Mouse (Mus musculus) CH12F3 (cell line): ENCODE results near the gene Sh3d21.

Source experiments
- in situ Hi-C: fragments of 300-500 bp; cut with MboI; formaldehyde crosslinking; loops from 2 replicates; pipeline ENCODE4 v1.14.3; 2020; ENCODE audit warnings: low sequenced_read_pairs

The Sh3d21 gene

DNA sequence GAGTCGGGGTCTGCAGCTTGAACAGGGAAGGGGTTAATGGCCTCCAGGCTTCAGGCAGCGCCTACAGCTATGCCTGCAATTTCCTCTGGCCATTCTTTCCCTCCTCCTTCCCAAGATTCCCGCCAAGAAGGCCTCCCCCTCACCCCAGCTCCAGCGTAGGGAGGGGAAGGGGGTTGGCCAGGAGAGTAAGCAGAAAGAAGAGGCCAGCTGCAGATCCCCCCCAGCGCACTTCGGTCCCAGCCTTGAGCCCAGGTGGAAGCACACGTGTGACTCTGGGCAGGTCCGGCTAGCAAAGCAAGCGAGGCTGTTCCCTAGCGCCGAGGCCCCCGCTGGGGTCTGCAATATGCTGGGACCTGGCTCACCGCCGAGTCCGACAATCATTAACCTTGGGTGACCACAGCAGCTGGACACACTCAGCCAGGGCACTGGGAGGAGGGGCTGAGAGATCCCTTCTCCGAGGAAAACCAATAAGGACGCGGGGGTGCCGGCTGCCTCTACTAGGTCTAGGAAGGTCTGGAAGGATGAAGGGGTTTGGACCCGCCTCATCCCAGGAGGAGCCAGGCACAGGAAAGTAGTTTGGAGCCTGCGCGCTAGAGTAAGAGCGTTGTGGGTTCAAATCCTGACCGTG, 15.6 kb downstream of the Sh3d21 start, which contains the start of gene Eva1b:
Gene Eva1b (plus strand): TSS at position 212 of the 628 bp plus-strand sequence.
- in situ Hi-C loops = no loop called here

DNA sequence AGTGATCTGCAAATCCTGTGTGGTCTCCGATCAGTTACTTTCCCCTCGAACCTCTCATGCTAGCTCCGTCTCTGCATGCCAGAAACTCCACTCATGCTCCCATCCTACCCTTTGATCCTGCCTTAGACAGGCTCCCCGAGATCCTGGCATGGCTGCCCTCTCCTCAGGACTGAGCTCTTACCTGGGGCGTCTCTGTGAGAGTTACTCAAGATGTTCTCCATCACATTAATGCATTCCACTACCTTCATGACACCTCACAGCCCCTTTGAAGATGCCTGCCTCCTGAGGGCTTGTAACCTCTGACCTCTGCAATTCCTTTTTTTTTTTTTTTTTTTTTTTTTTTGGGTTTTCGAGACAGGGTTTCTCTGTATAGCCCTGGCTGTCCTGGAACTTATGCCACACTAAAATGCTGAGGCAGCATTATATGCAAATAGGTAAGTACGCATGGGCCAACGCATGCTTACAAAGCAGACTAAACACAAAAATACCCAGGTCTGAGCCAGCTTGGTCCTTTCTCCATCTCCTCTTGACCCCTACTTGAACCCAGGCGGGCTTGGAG, 16.2 kb downstream of the Sh3d21 start:
- in situ Hi-C loops = no loop called here

DNA sequence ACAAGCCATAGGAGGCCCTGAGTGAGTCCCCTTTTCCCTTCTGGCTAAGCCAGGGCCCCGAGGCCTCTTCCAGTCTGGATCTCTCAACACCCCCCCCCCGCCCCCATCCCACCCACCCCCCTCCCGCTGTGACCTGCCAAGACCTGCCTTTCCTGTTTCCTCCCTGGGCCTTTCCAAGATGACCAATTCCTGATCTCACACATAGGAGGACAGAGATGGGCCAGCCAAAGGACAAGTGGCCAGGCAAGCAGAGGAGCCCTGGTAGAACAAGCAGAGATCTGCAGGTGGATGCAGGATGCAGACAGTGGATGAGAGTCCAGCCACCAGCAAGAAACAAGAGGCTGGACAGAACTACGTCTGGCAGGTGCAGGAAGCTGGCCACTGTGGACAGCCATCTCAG, 17.9 kb downstream of the Sh3d21 start:
- in situ Hi-C loops = no loop called here

DNA sequence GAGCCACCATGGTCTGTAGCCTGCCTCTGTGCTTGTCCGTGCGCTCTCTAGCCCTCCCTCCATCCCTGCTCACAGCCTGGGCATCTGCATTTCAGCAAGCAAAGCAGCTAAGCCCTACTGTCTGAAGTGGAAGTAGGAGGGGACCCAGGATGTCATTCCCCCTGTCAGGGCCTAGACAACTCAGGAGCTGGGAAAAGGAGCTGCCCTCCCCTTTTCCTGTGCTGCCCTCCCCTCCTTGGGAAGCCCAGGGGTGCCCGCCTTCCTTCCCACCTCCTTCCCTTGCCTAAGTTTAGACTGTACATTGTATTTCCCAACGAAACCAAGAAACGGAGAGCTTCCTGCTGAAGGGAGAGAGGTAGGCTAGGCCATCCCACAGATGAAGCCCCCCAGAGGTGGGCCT, 22.3 kb downstream of the Sh3d21 start:
- in situ Hi-C loops = no loop called here

DNA sequence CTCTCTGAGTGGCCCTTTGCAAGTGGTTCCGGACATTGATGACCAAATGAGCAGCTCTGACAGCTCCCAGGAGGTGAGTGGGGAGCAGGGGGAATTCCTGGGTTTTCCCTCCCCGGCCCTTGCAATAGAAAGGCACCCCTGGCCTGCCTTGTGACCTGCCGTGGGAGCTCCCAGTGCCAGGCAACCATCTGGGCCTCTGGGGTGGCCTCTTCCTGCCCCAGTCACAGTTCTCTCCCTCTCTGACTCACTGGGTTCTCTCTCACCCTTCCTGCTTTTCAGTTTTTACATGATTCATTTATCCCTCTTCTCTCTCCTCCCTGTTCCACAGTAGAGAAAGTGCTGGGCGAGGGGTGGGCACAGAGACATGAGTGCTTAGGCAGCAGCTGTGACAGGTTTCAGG, 25.5 kb downstream of the Sh3d21 start:
- in situ Hi-C loops = no loop called here

DNA sequence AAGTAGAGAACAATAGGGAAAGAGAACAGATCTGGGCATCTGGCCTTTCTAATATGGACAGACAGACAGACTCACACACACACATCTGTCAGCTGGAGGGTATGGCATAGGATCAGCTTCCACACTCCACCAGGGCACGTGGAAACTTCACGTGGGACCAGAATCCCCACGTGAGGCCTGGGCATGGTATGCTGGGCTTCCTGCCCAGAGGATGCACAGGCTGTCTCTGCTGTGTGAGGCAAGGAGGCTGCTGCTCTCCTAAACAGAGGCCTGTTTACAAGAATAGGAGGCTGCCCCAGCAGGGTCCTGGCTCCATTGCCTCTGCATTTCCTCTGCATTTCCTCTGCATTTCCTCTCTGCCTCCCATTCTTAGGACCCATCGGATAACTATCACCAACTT, 28.7 kb downstream of the Sh3d21 start:
- in situ Hi-C loops = no loop called here

DNA sequence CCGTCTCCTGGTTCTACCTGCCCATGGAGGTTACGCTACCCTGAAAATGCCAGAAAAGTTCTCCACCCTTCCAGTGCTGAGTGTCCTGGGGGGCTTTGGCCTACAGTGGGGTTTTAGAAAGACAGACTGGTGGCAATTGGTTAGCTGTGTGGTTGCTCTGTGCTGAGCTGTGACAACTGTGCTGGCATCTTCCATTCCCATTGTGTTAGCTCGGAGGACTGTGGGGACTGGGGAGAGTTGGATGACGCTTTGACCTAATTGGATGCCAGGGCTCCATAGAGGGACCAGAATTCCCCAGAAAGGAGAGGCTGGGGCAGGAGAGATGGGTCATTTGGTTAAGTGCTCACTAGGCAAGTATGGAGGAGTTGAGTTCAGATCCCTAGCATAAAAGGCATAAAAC, 29.1 kb downstream of the Sh3d21 start:
- in situ Hi-C loops = no loop called here

DNA sequence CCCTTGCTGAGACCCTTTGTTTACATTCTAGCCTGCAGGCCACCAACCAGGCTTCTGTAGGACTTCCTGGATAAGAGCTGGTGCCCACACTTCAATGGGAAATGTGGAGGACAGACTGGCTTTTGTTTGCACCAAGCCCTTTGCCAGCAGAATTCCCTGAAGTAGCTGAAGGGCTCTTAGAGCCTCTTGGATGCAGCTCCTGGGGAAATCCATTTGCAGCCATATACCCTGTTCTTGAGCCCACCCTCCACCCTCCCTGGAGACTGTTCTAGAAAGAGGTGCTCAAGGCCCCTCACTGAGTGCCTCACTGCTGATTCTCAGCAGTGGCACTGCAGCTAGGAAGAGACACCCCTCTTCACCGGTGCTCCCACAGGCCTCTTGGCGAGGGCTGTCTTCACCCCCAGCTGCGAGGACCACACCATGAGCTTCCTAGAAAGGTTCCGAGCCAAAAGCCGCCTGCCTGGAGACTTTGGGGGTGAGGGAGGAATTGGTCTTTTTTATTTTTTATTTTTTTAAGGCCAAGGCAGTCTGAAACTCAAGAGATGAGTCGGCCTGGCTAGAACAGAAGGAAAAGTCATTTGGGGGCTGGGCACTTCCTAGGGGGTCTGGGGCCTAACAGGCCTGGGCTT, 30.5 kb downstream of the Sh3d21 start:
- in situ Hi-C loops = no loop called here

DNA sequence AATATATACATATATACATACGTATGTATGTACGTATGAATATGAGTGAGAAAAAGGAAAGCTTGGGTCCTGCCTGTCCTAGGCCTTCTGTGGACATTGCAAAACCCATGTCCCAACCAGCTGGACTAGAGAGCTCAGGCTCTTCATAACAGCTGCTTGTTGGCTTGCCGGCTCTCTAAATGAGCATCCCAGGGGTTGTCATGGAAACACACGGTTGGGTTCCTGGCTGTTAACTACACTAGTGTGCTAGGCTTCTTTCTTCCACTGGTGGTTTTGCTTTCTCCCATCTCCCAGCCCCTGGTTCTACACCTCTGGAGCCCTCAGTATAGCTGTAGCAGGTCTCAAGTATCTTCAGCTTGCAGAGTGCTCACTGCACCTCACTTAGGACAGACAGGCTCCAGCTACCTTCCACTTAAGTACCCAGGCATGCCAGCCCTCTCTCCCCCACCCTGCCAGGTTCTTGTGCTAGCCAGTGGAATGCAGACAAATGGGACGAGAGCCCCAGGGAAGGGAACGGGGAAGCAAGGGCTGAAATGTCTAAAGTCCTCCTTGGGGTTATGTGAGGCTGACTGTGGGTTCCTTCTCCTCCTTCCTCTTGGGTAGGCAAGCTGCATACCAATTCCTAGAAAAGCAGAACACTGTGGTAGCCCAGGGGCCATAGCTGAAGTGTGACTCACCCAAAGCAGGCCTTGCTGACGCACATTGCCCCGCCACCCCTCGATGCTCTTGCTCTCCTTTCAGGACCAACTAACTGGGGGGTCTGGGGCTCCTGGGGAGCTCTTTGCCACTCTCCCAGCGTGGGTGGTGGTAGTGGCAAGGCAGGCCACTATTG, 31.8 kb downstream of the Sh3d21 start:
- in situ Hi-C loops = no loop called here

DNA sequence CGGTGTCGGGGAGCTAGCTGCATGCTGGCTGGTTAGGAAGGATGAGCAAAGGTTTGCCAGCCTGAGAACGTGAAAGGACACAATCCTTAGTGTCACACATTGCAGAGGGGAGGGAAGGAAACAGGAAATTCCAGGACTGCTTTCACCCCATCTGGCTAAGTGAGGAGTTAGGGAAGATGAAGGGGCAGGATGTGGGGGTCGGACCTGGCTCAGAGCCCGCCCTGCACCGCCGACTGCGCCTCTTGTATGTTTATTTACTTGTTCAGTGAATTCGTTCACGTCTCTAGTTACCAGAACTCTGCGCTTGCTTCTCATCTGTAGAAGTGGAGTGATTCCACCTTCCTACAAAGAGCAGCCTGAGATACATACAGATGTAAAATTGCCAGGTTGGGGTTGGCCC, 32.8 kb downstream of the Sh3d21 start:
- in situ Hi-C loops = no loop called here

DNA sequence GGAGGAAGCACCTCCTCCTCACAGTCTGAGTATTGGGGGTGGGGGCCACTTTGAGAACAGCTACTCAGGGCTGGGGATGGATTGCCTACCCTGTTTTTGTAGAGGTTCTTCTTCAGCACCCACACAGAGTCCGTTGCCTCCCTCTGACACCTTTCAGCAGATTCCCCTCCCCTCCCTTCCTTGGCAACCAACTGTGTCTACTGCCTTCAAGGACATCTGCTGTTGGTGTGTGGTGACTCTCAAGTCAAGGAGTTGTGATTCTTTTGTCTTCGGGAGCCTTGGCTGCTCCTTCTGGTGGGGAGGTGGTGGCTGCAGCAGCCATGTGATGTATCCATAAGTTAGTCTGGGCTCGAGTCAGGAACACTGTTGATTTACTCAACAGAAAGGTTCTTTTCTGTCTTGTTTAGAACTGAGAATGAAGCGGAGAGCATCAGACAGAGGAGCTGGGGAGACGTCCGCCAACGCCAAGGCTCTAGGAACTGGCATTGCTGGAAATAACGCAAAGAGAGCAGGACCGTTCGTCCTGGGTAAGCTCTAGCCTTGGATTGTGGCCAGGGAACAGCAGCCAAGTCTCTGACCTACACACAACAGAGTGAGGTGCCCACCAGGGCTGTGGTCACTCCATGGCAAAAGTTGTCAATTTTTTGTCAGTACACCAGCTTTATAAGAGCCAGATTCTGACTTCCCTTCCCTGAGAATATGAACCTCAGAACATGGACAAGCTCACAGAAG, 39.8 kb downstream of the Sh3d21 start:
- in situ Hi-C loops = no loop called here

DNA sequence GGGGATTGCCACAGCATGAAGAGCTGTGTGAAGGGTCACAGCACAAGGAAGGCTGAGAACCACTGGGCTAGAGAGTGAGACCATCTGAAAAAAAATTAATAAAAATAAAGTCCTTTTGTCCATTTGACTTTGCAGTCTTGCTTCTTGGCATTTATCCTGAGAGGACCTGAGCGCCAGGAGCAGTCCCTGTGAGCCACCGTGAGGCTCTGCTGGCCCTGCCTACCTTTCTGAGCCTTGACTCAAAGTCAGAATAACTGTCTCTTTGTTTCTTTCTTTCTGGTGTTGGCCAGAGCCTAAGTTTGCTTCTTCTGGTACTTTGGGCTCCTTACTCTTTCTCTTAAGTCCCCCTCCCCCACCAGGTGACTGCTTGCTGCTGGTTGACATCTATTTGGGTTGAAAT, 42.8 kb downstream of the Sh3d21 start:
- in situ Hi-C loops = no loop called here

DNA sequence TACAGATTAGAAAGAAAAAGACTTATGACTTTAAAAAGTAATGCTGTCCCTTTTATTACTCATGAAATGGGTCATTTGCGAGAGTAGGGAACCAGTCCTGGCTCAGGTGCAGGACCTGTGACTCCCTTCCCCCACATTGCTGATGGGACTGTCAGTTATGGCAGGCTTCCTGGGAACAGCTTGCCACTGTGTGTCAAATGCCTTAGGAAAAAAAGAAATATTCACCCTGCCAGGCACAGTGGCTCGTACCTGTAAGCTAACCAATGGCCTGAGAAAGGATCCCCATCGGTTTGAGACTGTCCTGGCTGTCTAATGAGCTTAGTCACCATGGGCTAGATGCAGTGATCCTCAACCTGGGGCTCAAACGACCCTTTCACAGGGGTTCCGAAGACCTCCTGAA, 43.2 kb downstream of the Sh3d21 start:
- in situ Hi-C loops = no loop called here

DNA sequence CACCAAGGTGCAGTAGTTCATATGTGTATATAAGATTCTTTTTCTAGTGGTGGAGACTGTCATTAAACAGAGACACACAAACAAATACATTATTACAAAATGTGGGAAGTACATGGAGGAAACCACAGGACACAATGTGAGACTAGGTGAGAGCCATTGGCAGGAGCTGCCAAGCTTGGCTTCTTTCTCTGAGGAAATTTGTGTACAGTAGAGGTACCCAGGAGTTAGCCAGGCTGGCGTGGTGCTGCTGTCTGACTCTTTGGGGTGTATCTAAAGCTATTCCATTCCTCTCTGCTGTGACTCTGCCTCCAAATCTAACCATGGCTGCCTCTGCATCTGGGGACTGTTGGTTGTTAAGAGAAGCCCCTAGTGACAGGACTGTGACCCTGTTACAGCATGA, 44.2 kb downstream of the Sh3d21 start:
- in situ Hi-C loops = no loop called here

DNA sequence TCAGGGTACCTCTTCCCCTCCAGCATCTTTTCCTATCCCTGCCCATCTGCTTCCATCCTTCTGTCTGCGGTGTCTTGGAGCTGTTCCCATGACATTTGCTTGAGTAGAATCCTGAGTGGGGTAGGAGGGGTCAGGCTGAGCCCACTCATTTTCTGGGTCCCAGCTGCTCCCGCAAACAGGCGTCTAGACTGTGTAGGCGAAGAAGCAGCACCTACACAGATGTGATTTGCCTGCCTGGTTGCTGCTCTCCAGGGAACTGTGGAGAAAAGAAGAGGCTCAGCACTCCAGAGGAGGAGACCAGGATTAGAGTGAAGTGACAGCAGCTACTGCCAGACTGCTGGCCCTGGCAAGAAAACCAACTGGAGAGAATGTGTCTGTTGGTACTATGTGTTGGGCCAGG, 44.6 kb downstream of the Sh3d21 start:
- in situ Hi-C loops = no loop called here

DNA sequence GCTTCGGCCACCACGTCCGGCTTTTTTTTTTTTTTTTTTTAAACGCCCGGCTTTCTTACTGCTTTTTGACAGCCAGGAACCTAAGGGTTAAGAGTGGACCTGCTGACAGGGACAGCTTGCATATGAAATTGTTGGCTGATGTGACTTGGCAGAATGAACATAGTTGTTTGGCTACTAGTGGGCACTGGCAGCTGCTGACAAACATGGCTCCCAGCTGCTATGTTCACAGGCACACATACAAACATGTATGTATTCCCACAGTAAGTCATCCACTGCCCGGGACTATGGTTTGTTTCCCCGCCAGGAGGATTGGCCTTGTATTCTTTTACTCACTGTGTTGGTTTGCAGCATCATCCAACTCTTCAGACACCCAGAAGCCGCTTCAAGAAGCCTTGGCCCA, 46.2 kb downstream of the Sh3d21 start:
- in situ Hi-C loops = no loop called here

DNA sequence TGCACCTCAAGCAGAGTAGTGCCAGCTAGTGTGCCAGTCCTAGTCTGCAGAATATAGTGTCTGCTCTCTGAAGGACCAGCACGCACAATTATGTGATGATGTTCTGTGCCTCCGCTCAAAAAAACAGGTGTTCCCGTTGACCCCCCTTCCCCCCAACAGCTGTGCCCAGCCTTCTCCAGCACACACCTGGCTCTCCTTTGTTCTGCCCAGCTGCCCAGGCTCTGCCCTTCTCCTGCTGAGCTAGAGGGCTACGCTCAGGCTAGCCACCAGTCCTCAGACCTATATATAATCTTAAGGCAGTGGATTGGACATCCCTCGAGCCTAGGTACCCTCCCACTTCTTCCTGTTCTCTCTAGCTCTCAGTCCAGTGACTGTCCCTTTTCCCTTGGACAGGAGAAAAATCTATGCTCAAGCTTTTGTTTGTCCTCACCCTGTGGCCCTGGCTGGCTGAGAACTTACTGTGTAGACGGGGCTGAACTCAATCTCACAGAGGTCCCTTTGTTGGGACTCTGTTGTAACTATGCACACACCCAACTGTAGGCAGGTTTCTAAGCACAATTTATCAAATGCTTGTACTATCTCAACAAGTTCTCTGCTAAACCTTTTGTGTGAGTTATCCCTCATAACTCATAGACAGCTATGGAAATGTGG, 47.3 kb downstream of the Sh3d21 start:
- in situ Hi-C loops = no loop called here

DNA sequence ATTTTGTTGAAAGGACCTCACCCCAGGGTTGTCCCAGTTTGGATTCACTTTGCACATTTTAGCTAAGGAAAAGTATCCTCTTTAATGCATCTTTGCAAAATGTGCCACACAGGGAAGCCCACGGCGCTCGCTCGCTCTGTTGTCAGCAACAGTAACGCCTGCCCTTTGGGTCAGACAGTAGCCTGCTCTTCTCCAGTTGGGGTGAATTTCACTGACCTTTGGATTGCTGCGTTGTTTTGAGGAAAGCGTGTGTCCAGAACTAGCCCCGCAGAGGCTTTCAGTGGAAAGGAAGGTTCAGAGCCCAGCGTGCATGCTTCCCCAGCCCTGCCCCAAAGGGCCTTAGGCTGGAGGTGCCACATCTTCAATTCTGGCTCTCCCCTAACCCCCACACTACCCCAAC, 47.9 kb downstream of the Sh3d21 start:
- in situ Hi-C loops = no loop called here

DNA sequence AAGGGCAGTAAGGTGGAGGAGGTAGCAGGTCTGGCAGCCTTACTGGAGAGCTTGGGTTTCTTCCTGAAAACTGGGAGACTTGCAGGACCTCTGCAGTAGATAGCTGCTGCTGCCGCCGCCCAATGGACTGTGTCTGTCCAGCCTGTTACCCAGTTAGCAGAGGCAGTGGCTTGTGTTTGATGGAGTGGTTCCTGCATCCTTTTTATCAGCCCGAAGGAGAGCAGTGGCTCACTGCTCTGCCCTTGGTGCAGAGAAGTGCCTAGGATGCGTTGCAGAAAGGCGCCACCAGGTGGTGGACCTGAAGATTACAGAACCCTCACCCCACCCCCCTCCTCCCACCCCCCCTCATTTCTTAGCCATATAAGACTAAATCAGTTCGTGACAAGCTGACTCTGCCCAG, 49.3 kb downstream of the Sh3d21 start:
- in situ Hi-C loops = no loop called here

DNA sequence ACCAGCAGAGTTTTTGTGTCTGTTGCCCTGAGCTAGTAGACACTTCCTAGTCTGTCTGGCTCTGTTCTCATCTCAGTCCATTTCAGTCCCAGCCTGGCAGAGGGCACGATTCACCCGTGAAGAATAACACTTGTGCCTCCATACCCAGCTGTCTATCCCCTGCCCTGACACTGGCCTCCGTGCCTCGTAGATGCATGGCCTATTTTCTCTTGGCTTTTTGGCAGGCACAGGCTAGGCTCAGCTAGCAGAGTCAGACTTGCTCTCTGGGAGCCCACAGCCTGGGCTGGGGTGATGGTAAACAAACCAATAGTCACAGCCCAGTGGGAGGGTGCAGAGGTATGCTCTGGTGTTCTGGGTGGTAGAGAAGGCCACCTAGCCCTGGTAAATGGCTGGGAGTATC, 50.0 kb downstream of the Sh3d21 start:
- in situ Hi-C loops = no loop called here

DNA sequence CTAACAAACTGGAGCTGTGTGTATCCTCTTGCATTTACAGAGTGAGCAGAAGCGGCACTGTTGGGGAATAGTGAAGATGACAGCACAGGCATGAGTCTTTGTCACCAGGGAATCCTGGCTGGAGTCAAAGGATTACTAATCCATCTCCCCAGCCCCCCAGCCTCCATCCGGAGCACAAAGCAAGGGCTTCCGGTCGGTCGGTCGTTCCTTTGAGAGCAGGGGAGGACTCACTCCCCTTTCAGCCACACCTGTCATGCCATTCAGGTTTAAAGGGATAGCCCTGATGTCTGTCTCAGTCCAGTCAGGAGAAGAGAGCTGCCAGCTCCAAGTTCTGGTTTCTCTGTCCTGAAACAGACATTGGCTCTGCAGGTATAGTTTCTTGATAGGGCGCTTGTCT, 52.1 kb downstream of the Sh3d21 start:
- in situ Hi-C loops = no loop called here
